Mouse (Mus musculus): Measurements from ENCODE around the gene Fam50b. TPM values are rescaled to one million over a fixed set of nuclear protein-coding genes. Genes with fewer than 3 reads are reported as not detected.

Fam50b gene
- polyA plus RNA-seq, 1 experiment from 2014 or later, result not detected

DNA sequence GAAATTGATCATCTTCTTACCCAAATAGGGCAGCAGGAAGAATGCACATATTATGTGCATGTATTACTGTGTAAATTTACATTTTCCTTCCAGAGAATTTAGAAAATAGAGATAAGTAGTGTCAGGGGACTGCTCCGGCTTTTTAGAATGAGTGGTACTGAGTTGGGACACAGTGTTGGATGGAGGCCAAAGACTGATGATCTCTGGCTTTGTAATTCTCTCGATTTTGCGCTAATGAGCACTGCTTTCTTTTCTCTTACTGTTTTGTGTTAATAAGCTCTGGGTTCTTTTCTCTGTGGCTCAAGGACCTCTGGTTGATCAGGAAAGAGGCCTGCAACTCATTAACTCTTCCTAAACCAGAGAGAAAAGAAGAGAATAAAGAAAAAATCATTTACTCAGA lies 42.1 kb downstream of the Fam50b start:
- 56% methylated on average over 3 of the region's 3 CpGs for WGBS
- H3K9ac ChIP-seq (replicated peaks), result no peak overlapping the region
- H3K27me3 ChIP-seq (replicated peaks), result no peaks in the 10 kb centered on the region
- no peak overlapping the region for H3K27ac ChIP-seq (replicated peaks)
- no peak overlapping the region for H3K4me3 ChIP-seq (replicated peaks)
- H3K4me1 ChIP-seq, result peaks cover 2% of the 10 kb centered on the region; the same call in 1 of the 2 replicates
- no peak for ATAC-seq (ENCODE audit: low FRiP score)
- no peaks in the 10 kb centered on the region for H3K36me3 ChIP-seq
- no peaks in the 10 kb centered on the region for H3K9me3 ChIP-seq (replicated peaks)
- H3K4me2 ChIP-seq, result no peak overlapping the region

DNA sequence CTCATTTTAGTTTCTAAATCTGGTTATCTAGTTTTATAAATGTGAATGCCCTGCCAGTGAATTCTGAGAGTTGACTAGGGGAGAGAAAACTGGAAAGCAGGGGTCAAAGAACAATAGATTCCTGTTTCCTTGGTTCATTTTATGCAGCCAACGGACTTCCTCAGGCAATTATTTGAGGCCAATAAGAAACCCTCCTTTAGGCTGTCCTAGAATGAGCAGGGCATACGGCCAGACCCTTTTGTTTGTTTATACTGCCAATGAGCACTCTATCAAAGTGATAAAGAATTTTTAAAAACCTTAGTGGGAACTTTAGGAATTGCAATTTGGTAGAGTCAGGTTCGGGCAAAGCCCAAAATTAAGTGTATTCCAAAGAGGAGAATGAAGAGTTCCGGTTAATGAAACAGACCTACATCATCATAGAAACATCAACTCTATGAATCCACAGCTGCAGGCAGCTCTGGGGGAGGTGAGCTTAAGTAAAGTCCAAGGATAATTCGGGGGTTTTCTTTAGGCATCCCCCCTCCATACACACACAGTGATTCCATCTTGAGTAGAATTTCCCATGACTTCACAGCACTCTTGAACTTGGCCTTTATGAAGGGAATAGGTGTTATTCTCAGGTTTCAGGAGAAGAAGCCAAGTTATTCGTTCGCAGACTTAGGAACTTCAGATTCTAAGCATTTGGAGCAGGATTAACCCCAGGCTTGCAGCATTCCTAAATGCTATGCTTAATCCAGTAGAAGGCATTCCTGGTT lies 46.4 kb downstream of the Fam50b start:
- WGBS, result 59% methylated on average over 7 of the region's 7 CpGs
- no peak overlapping the region for H3K27ac ChIP-seq (replicated peaks)
- no peaks in the 10 kb centered on the region for H3K27me3 ChIP-seq (replicated peaks)
- H3K4me1 ChIP-seq, result peaks cover 2% of the 10 kb centered on the region; the same call in 1 of the 2 replicates
- H3K4me2 ChIP-seq, result no peak overlapping the region
- H3K4me3 ChIP-seq (replicated peaks), result no peak overlapping the region
- no peaks in the 10 kb centered on the region for H3K36me3 ChIP-seq
- ATAC-seq (ENCODE audit: low FRiP score), result no peak
- H3K9me3 ChIP-seq (replicated peaks), result no peaks in the 10 kb centered on the region
- H3K9ac ChIP-seq (replicated peaks), result no peak overlapping the region

DNA sequence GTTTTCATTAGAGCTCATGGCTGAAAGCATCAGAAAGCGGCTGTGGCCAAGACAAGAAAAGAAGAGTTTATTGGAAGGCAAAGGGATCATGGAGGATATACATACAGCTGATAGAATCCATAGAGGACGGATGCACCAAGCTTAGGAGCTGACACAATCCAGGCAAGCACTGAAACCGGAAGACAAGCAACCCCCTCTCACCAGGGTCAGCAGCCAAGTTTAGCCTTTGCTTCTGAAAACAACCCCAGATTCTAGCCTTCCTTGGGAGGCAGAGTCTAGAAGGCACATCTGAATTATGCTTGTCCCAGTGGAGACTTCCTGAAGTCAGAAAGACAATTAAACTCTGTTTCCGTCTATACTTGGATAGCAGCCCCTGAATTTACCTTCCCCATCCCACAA lies 47.0 kb downstream of the Fam50b start:
- Histone ChIP-seq H3K9ac (replicated peaks) (no peak overlapping the region), H3K27ac (replicated peaks) (no peak overlapping the region), H3K36me3 (no peaks in the 10 kb centered on the region), H3K4me1 (peaks cover 2% of the 10 kb centered on the region; the same call in 1 of the 2 replicates), H3K4me2 (no peak overlapping the region), H3K27me3 (replicated peaks) (no peaks in the 10 kb centered on the region), H3K4me3 (replicated peaks) (no peak overlapping the region), H3K9me3 (replicated peaks) (no peaks in the 10 kb centered on the region)
- no peak for ATAC-seq (ENCODE audit: low FRiP score)
- 88% methylated on average over 4 of the region's 4 CpGs for WGBS

DNA sequence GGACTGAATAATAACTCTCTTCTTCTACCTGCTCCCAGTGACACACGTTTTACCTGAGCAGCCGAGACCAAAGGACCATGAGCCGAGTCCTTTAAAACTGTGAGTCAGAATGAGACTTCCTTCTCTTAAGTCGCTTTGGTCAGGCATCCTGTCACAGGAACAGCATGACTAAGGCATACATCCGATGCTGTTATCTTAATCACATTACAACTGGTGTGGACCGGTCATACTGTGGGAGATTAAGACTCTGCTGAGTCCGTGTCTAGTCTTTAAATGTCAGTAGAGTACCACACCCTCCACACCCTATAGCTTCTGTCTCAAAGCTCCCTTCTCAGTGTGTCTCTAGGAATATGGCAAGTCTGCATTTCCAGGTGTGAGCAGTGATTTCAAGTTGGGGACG lies 50.2 kb downstream of the Fam50b start:
- Histone ChIP-seq H3K4me2 (no peak overlapping the region), H3K9ac (replicated peaks) (no peak overlapping the region), H3K27ac (replicated peaks) (no peak overlapping the region), H3K36me3 (no peaks in the 10 kb centered on the region), H3K4me3 (replicated peaks) (no peak overlapping the region), H3K27me3 (replicated peaks) (no peaks in the 10 kb centered on the region), H3K4me1 (no peaks in the 10 kb centered on the region), H3K9me3 (replicated peaks) (no peaks in the 10 kb centered on the region)
- 90% methylated on average over 8 of the region's 8 CpGs for WGBS
- no peak for ATAC-seq (ENCODE audit: low FRiP score)

DNA sequence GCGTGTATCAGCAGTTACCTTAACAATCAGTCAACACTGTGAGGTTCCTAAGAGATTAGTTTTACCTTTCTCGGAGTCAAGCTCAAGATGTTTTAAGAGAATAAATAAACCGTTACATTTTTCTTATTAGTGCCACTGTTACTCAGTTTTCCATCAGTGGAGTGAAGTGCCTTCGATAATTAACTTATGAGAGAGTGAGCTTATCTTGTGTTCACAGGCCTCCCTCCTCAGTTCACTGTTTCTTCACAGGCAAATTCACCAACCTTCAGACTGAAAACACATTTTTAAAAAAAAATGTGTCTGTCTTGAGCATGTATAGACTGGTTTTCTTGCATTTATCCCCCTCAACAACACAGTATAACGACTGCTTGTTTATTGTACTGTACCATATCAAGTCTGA lies 52.0 kb downstream of the Fam50b start:
- no peaks in the 10 kb centered on the region for H3K4me1 ChIP-seq
- no peak overlapping the region for H3K27ac ChIP-seq (replicated peaks)
- no peak for ATAC-seq (ENCODE audit: low FRiP score)
- H3K9ac ChIP-seq (replicated peaks), result no peak overlapping the region
- H3K9me3 ChIP-seq (replicated peaks), result no peaks in the 10 kb centered on the region
- H3K36me3 ChIP-seq, result no peaks in the 10 kb centered on the region
- H3K27me3 ChIP-seq (replicated peaks), result no peaks in the 10 kb centered on the region
- WGBS, result 94% methylated on average over 5 of the region's 5 CpGs
- no peak overlapping the region for H3K4me2 ChIP-seq
- no peak overlapping the region for H3K4me3 ChIP-seq (replicated peaks)

DNA sequence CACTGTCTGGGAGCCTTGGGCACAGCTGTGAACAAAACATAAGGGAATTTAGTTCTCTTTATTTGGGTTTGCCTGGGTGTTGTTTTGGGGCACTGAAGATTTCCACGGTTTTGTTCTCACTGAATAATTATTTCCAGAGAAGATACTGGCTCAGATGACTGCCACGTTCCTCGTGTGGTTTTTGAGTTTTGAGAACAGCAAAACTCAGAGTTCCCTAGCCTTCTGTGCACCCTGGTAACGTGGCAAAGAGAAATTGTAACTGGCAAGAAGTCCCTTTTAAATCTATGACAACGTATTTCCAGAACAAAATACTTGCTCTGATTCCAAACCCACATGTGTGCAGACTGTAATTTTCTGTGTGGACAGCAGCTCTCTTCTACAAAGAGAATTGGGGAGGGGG lies 52.9 kb downstream of the Fam50b start:
- no peak for ATAC-seq (ENCODE audit: low FRiP score)

DNA sequence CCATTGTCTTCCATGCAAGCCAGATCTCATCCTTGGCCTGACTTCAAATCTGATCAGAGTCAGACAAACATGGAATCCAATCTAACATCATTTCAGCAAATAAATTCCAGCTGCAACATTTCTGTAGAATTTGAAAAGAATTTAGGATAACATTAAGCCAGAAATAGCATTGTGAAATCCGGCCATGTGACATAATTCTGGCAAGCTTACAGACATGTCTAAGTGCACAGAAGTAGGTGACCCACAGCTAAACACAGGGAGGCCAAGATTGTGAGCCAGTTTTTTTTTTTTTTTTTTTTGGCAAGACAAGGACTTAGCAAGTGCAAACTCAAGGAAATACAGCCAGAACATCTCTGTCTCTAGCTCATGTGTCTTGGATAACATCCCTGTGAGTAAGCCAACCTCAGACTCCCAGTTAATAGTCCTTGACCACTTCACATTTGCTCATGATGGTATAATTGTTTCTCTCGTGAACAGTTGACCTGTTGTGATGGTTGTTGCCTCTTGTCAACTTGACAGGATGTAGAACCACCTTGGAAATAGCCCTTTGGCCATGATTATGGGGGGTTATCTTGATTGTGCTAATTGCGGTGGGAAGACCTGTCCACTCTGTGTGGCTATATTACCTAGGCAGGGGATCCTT lies 54.6 kb downstream of the Fam50b start:
- Histone ChIP-seq H3K4me2 (no peak overlapping the region), H3K4me1 (no peaks in the 10 kb centered on the region), H3K9me3 (replicated peaks) (no peaks in the 10 kb centered on the region), H3K4me3 (replicated peaks) (no peak overlapping the region), H3K36me3 (no peaks in the 10 kb centered on the region), H3K27ac (replicated peaks) (no peak overlapping the region), H3K9ac (replicated peaks) (no peak overlapping the region), H3K27me3 (replicated peaks) (no peaks in the 10 kb centered on the region)
- WGBS, result 84% methylated on average over 3 of the region's 3 CpGs
- ATAC-seq (ENCODE audit: low FRiP score), result no peak

More for the DNA sequence above, 52.9 kb downstream of the Fam50b start:
- Histone ChIP-seq H3K4me3 (replicated peaks) (no peak overlapping the region), H3K9me3 (replicated peaks) (no peaks in the 10 kb centered on the region), H3K4me2 (no peak overlapping the region), H3K9ac (replicated peaks) (no peak overlapping the region), H3K4me1 (no peaks in the 10 kb centered on the region), H3K27me3 (replicated peaks) (no peaks in the 10 kb centered on the region), H3K27ac (replicated peaks) (no peak overlapping the region), H3K36me3 (no peaks in the 10 kb centered on the region)
- WGBS, result 57% methylated on average over 5 of the region's 5 CpGs

DNA sequence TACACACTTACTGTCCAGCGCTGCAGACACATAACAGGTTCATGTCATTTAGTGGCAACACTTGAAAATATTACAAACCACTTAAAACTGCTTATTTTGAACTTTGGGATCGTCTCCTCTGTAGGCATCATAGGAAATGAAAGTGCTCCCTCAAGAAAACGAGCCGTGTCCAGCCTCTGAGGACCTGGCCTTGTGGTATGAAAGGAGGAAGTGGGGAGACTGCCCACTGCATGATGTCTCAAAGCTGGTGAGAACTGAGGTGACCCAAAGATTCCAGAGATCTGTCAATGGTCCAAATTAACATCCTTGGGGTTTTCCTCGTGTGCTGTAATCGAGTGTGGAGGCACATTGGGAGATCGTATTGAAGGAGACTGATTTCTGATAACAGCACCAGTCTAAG lies 58.4 kb downstream of the Fam50b start:
- H3K4me1 ChIP-seq, result no peaks in the 10 kb centered on the region
- no peak overlapping the region for H3K9ac ChIP-seq (replicated peaks)
- H3K4me2 ChIP-seq, result no peak overlapping the region
- no peak overlapping the region for H3K4me3 ChIP-seq (replicated peaks)
- H3K27ac ChIP-seq (replicated peaks), result no peak overlapping the region
- no peaks in the 10 kb centered on the region for H3K9me3 ChIP-seq (replicated peaks)
- WGBS, result 84% methylated on average over 7 of the region's 7 CpGs
- H3K27me3 ChIP-seq (replicated peaks), result no peaks in the 10 kb centered on the region
- no peaks in the 10 kb centered on the region for H3K36me3 ChIP-seq
- no peak for ATAC-seq (ENCODE audit: low FRiP score)

DNA sequence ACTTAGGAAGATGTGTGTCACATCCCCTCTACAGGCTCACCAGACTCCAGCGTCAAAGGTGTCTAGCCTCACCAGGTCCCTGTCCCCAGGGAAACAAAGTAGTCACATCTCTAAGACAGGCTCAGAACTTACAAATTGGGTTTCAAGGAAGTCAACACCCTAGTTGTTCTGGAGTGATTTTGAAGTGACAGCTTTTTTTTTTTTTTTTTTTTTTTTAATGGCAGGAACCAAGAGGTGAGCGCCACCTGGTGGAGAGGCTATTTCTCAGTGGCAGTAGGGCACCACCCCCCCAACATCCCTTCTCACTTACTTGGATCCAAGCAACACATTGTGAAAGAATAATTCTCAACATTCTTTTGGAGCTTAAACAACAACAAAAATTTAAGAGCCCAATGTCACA lies 59.2 kb downstream of the Fam50b start:
- Histone ChIP-seq H3K36me3 (no peaks in the 10 kb centered on the region), H3K4me3 (replicated peaks) (no peak overlapping the region), H3K27me3 (replicated peaks) (no peaks in the 10 kb centered on the region), H3K27ac (replicated peaks) (no peak overlapping the region), H3K9me3 (replicated peaks) (no peaks in the 10 kb centered on the region), H3K4me2 (no peak overlapping the region), H3K4me1 (no peaks in the 10 kb centered on the region), H3K9ac (replicated peaks) (no peak overlapping the region)
- 50% methylated on average over 2 of the region's 2 CpGs for WGBS
- ATAC-seq (ENCODE audit: low FRiP score), result no peak

DNA sequence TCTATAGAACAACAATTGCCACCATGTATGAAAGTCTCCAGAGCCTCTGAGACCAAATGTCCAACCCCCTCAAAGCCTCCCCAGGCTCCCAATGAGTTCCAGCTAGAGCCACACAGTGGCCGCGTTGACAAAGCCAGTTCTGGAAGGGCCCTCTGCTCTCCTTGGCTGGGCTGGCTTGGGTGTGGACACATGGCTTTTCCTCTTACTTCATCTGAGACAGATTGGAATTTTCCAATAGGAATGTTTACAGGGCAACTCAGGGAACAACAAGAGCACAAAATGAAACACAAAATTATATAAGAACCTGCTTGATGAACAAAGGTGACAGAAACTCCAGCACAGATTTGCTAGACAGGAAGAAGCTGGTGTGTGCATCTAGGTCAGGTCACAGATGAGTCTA lies 59.8 kb downstream of the Fam50b start:
- no peak overlapping the region for H3K4me3 ChIP-seq (replicated peaks)
- H3K27me3 ChIP-seq (replicated peaks), result no peaks in the 10 kb centered on the region
- no peak overlapping the region for H3K27ac ChIP-seq (replicated peaks)
- no peaks in the 10 kb centered on the region for H3K36me3 ChIP-seq
- no peak overlapping the region for H3K9ac ChIP-seq (replicated peaks)
- H3K4me1 ChIP-seq, result no peaks in the 10 kb centered on the region
- WGBS, result 89% methylated on average over 2 of the region's 2 CpGs
- no peak overlapping the region for H3K4me2 ChIP-seq
- H3K9me3 ChIP-seq (replicated peaks), result no peaks in the 10 kb centered on the region
- ATAC-seq (ENCODE audit: low FRiP score), result no peak
